Mouse (Mus musculus): ENCODE data around the gene 2900026A02Rik.

Gene 2900026A02Rik

DNA sequence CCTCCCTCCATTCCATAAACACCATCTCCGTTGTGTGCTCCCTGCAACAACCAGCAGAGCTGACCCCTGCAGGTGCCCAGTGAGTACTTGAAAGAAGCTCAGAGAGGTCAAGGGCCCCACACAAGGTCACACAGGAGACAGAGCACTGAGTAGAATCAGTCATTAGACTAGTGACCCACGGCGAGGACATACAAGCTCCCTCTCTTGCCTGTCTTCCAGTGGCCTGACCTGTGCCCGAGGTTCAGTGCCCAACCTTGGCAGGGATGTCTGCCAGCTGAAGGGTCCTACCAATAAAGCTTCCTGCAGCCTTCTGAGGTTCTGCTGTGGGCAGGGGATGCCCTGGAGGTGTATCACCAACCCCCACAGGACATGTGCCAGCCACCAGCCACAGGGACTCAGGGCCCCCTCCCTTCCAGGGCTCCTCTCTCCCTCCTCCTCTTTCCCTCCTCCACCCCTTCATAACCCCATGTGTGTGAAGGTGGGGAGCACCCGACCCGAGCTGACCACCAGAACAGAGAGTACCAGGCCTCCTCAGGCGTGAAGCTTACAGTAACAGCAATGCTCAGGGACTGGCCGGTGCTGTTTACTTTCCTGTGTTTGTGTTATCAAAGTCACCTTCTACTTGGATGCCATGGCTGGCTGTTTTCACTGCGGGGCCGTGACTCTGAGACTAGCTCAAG, 8.7 kb downstream of the 2900026A02Rik start:
- DNase-seq (ENCODE audit: low spot score) = no peak

DNA sequence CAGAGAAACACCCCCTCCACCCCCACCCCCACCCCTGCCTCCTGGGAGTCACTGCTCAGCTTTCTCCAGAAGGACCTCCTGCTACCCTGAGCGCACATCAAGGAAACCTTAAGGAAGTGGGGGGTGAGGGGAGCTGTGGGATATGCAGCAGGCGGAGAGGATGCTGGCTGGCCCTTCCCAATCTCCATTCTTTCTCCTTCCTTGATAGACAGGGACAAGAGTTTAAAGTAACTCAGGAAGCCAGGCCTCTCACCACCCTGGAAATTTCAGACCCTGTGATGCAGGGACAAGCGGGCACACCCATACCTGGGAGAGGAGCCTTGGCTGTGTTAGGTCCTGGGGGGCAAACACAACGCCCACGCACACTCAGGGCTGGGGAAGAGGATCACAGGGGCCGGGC, 10.7 kb downstream of the 2900026A02Rik start:
- no peak for DNase-seq (ENCODE audit: low spot score)

DNA sequence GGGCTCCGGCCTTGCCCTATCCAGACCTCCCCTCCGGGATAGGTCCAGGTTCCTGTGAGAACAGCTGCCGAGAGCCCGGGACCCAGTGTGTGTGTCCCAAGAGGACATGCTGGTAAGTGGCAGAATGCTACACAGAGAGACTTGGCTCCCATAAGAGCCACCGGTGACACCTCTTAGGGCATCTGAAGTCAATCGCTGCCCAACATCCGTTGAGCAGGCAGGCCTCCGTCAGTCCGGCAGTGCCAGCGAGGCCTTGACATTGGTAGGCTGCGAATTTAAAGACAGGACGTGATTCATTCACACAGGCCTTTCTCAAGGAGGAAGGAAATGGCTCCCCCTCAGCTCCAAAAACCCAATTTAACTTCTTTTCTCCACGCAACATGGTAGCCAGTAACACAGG, 11.1 kb downstream of the 2900026A02Rik start:
- DNase-seq (ENCODE audit: low spot score) = no peak

DNA sequence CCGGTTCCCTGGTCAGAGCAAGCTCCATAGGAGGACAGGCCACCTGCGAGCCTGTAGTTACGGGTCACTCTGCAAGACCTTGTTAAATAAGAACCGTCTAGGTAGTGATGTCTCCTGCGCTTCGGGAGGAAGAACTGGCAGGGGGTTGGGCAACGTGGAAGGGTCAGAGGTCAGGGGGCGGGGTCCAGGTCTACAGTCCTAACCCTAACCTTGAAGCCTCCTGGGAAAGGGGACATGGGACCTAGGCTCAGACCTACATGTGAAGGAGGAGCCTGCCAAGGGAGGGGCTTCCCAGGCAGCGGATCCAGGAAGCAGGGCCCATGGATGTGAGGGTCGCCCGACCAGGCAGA, 11.7 kb downstream of the 2900026A02Rik start:
- no peak for DNase-seq (ENCODE audit: low spot score)

DNA sequence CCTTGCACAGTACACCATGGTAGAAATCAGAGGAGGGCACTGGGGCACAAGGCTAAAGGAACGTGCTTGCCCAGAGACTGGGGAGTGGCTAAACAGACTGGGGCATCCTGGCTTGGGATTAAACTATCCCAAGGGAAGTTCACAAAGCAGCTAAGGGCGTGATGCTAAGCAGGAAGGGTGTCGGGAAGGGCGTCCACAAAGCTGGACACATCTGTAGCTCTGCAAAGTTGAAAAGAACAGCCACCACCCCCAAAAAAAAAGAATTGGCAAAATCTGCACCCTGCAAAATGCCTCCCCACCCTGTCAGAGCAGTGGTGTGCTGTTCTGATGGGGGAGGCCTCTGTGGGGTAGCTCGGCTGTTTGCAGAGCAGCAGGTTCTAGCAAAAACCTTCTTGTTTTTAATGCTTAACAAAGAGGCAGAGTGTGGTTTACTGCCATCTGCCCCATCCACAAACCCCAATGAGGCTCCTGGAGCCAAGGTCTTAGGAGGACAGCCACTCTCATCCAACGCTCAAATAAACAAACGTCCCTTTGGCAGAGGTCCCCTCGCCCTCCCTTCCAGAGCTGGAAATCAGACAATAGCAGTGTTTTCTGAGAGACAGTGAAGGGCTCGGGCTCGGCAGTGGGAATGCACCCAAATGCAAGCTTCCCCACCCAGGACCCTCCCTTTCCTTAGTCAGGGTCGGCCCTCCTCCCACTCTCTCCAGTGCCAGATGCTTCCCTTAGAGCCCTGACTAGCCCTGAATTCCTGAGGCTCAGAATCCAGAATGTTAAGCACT, 12.2 kb downstream of the 2900026A02Rik start:
- DNase-seq (ENCODE audit: low spot score) = no peak

DNA sequence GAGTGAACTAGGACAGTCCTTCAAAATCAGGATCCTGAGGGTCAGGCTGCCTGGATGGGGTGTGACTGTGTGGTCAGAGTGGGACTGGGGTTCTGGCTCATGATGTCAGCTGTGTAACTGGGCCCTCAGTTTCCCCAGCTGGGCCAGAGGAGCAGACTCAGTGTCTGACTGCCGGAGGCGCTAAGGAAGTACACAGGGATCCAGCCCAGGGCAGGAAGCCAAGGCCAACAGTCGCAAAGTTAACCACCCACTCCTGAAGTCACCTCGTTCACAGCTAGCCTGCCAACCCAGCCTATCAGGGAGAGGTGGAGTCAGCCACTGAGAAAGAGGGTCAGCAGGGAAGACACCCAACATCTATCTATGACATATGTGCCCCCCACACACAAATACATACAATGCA, 13.0 kb downstream of the 2900026A02Rik start:
- no peak for DNase-seq (ENCODE audit: low spot score)

DNA sequence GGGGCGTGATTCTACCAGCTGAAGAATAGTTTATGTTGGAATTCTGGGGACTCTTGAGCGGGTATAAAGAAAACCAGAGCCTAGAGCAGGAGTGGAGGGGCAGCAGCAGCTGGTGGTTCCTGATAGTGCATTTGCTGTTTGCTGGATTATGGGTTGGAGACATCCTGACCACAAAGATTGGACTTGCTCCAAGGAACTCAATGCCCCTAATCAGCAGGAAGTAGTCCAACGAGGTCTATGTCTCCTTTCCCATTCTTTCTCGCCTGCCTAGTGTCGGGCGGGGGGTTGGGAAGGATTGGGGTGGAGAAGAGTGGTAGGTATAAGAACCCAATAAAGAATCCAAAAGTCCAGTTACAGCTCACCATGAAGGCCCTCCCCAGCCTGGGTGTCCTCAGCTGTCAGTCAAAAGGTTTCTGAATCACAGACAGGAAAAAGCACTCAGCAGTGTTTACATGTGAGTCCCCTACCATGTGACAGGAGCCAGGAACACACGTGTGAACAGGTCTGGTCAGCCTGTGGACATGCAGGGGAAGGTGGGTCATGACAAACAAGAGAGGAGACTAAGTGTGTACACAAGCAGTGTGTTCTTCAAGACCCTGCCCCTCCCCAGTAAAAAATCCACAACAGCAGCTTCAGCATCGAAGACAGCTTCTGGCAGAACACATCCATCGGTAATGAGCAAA, 14.2 kb downstream of the 2900026A02Rik start:
- DNase-seq (ENCODE audit: low spot score) = no peak

DNA sequence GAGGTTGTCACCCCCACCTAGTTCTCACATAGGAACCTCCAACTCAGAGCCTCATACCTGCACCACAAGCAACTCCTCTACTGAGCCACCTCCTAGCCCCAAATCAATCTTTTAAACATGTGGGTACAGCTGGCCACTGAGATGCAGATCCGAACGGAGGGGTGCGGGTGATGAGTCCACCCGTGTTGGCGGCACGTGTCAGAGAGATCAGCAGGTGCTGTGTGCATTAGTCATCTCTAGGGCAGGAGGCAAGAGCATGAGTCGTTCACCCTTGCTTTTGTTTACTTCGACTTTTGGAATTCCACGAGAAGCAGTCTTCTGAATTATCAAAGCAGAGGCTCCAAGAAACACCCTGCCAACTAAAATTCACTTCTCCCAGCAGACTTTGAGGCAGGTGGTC, 16.8 kb downstream of the 2900026A02Rik start:
- DNase-seq (ENCODE audit: low spot score) = no peak

DNA sequence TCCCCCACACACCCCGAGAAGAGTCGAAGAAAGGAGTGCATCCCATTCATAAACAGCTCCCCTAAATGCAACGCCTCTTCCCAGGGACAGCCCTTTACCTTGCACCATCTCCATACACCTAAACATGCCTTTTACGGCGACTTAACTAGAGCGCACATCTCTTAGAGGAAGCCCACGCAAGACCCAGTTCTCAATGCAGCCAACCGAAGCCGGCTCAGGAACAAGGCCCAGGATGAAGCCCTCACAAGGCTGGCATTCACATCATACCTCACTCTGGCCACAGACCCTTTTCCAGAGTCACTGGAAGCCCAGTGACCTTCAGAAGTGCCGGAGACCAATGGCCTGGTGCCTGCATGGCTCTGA, 21.3 kb downstream of the 2900026A02Rik start:
- no peak for DNase-seq (ENCODE audit: low spot score)

DNA sequence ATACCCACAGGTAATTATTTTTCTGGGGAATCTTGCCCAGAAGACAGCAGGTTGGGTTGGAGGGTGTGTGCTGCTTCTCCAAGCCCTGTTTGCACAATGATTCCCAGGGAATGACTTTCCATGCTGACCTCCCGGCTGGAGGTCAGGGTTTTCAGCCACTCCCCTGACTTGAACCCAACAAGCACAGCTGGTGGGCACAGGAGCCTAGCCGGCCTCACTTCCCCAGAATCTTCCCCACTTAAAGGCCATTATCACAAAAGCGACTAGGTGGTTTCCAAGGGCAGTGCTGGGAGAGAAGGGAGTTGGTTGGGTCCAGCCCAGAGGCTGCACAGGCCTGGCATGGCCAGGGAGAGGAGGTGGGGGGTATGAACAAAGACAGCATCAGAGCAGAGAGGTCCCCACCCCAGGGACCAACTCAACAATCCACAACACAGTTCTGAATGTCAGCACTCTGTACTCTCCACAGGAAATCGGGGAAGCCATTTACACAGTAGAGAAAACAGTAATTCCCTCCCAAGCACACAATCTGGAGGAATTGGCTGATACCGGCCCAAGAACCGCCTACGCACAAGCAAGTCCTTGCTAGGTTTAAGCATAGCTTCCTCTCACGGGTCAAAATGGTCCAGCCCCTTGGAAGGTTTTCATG, 21.8 kb downstream of the 2900026A02Rik start:
- no peak for DNase-seq (ENCODE audit: low spot score)

DNA sequence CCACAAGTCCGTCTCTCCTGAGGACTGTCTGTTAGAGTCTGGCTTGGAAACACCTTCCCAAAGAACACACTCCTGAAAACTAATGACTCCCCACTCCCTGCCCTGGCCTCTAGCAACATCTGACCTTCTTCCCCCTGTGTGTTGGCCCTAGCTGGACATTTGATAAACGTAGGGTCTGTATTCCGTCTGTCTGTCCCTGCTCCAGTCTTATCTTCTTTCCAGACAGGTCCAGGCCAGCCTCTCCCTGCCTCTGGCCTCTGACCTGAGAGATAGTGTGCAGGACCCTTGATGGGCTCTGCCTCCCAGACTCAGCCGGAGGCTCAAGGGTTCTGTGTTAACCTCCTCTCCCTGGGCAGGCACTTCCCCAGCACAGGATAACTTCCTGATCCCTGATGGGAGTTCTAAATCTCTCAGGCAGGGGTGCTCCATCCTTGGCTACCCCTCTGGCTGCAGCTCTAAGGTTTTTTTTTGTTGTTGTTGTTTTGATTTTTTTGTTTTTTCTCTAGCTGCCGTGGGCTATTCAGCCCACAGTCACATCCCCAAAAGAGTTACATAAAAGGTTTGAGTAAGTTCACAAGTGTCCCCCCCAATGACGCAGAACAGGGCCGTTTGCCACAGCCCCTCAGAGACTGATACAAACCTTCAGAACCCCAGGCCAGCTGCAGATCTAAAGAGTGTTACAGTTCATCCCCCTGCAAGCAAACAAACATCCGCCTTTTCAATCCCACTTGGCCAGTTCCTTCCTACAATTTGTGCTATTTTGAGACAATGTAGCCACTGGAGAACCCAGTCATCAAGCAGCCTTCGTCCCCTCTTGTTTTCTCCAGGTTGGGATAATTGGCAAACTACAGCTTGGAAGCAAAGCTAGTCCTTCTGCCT, 23.9 kb downstream of the 2900026A02Rik start:
- DNase-seq (ENCODE audit: low spot score) = no peak

DNA sequence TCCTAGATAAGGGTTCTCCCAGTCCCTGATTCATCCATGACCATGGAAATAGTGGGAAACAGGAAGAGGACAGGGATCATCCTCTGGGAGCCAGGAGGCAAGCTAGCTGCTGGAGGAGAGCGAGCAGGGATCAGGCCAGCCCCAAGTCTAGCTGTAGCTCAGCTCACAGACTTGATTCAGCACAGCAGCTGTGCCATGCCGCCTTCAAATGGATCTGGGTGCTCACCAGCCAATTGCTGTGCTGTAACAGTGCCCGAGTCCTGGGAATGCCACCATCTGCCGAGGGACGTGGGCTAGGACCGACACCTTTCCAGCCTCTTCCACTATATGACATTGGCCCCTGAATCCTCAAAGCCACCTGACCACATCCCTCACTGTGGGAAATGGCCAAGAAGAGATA, 25.1 kb downstream of the 2900026A02Rik start:
- no peak for DNase-seq (ENCODE audit: low spot score)

DNA sequence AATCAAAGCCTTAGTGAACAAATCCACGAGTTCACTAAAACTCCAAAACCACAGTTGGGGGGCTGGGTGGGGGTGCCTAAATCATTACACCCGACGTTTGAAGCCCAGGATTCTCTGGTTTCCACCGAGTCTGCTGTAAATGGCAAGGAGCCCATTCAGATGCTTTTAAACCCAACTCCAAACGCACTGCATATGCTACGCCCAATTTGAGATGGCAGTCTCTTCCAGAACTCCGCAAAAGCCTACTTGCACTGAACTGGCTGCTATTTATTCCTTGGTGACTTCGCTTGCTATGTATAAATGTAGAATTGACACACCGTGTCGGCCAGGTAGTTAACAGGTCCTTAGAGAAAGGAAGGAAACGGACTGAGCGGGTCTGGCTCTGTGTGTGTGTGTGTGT, 25.6 kb downstream of the 2900026A02Rik start:
- DNase-seq (ENCODE audit: low spot score) = no peak

DNA sequence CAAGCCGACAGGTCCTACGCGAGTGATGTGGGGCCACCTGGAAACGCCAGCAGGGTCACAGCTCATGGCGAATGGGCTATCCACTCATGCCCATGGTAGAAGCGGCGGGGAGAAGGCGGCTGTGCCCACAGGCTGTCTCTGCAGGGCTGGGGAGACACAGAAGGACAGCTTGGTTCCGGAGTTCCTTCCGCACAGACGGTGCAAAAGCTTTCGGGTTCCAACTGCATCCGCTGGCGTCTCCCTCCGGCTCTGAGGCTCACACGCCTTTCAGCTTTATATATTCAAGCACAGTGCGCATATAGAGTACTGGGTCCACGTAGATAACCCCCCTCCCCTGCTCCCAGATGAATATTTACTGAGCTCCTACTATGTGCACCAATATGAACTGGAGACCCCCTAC, 27.3 kb downstream of the 2900026A02Rik start:
- DNase-seq (ENCODE audit: low spot score) = no peak

DNA sequence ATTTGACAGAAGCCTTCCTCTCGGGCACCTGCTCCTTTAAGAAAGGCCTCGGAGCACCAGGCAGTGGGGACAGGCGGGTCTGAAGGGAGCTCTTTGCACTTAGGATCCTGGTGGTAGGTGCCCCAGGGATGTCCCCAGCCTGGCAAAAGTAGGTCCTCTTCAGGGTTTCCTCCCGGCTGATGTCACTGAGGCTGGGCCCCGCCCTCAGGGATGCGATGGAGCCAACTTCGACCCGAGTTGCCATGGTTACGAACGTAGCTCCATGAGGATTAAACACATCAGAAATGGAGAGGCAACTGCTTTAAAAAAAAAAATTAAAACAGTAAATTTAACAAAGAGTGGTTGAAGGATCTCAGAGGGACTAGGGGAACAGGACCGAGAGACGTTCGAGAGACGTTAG, 29.1 kb downstream of the 2900026A02Rik start:
- DNase-seq (ENCODE audit: low spot score) = no peak

DNA sequence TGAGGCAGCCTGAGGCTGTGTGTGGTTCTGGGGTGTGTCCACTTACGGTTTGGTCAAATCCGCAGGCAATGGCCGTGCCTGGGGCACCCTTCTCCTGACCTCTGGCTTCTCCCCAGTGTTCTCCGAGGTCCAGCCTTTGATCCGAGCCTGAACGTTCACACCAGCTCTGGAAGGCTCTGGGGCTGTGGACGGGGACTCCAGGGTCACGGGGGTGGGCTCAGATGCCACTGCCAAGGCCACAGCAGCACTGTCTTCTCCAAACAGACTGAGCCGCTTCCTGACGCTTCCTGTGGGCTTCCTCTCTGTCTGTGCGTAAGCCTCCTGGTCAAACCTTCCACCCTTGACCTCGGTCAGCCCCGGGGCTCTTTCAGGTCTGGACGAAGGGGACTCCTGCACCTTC, 30.5 kb downstream of the 2900026A02Rik start:
- DNase-seq (ENCODE audit: low spot score) = no peak

DNA sequence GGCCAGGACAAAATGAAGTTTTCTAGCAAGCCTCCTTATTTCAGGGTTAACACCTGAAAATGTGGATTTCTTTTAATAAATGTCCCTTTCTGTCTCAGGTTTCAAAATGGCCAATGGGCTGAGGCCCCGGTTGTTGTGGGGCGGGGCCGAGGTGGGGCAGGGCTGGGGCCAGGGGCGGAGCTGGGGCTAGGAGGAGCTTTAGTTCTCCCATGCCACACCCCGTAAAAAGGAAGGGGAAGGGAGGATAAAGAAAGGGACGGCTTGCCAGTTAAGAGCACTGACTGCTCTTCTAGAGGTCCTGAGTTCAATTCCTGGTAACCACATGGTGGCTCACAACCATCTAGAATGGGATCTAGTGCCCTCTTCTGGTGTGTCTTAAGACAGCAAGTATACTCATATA, 39.6 kb downstream of the 2900026A02Rik start:
- no peak for DNase-seq (ENCODE audit: low spot score)

DNA sequence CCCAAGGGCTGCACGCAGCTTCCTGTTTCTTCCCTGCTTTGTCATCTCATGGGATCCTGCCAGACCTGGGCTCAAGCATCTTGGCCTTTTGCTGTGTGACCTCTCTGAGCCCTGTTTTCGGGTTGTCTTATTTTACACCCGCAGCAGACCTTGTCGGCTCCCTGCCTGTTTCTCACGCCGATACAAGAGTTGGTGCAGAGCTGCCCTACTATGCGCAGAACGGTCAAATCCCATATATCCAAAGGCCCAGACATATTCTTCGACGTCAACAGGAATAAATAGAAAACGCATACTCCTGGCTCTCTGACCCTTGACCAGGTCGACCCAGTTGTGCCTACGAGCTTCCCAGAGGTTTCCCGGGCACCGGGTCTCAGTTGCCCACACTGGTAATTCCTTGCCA, 40.3 kb downstream of the 2900026A02Rik start:
- no peak for DNase-seq (ENCODE audit: low spot score)

DNA sequence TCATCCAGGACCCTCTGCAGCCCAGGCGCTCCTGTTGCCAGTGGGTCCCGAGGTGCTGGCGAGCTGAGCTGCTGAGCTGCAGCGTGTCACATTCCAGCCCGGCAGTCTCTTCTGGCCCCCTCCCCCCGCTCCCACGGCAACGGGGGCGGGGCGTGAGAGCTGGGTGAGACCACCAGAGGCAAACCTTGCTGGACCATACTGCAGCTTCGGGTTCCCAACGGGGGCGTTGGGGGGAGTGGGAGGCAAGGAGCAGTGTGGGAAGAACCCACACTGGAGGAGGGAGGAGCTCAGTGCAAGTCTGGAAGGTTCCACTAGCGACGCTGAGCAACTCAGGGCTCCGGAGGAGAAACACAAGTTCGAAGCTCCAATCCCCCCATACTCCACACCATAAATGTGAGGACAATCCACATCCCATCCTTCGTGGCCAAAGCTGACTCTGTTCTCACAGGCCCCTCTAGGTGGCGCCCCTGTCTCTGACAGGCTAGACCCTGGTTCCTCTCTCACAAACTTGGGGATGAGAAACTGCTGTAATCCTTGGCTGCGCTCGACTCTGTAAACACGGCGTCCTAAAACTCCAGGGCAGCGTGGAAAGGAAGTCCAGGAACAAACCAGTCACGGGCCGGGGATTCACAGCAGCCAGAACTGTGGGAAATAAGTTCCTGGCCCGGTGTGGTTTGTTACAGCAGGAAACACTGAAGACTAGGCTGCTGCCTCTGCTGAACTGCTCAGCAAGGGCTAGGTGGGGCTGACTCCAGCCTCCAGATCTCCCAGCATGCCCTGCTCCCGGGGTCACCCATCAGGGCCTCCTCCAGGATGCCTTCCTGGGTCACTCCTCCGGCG, 41.0 kb downstream of the 2900026A02Rik start:
- DNase-seq (ENCODE audit: low spot score) = peak; percentile 77

DNA sequence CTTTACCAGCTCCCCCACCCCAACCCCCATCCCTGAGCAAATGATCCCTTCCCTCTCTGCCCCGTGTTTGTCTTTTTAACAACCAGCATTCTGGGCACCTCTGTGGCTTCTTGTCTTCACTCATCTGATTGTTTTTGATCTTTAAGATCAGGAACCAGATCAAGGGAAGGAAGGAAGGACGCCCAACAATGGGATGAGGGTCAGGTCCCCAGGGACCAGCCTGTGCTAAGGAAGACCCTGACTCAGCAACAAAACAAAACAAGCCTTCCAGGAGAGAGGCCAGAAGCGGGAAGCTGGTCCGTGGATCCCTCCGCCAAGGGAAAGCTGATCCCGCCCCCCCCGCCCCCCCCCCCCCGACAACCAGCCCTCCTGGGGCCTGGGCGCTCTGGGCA, 41.6 kb downstream of the 2900026A02Rik start:
- DNase-seq (ENCODE audit: low spot score) = no peak

DNA sequence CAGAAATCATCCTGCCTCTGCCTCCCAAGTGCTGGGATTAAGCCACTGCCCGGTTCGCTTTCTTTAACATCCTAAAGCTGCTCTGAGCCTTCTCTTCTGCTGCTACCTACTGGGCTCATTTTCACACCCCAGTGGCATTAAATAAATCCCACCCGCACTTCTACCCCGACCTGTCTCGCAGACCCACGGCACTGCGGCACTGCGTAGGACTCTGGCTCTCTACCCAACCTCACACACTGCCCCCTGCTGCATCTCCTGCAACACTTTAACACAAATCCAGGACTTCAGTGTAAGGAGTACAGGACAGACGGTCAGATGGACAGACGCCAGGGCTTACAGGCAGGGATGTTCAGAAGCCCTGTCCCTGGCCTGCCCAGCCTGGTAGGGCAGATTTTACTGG, 45.1 kb downstream of the 2900026A02Rik start:
- DNase-seq (ENCODE audit: low spot score) = no peak
